Mouse (Mus musculus): ENCODE data around the gene Cxcl17.

Gene Cxcl17

DNA sequence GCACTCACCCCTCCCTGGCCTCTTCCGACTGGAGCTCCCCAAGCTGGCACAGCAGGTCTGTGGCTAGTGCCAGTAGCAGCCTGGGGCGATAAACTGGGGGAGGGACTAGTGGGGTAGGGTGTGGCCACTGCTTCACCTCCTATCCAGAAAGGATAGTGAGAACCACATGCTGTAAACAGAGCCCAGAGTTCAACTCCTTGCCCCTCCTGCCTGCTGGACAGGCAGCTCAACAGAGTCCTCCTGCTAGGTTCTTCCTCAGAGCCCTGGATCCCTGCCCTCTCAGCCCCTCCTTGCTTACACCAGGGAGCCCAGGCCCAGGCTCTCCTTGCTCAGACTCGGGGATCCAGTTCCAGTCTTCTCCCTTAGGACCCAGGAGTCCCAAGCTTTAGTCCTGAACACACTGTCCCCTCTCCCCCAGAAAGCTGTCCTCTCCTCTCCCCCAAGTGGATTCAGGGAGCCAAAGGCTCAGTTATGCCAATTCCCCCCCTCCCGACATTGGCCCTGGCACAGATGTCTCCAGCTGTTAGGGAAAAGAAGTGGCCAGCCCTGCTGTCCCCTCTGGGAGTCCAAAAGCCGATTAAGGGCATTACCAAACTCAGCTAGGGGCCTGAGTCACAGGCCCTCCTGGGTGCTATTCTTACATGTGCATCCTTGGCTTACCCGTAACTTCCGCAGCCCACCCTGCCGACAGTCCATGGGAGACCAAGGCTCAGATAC is 22.5 kb downstream of the Cxcl17 start:
- DNase-seq, result peak; percentile 84 to 89

GRCm38 (mm10) chr7:25388916-25389315 is 23.8 kb downstream of the Cxcl17 start:
- DNase-seq, result peak in 1 of 2 experiments; percentile 49

DNA sequence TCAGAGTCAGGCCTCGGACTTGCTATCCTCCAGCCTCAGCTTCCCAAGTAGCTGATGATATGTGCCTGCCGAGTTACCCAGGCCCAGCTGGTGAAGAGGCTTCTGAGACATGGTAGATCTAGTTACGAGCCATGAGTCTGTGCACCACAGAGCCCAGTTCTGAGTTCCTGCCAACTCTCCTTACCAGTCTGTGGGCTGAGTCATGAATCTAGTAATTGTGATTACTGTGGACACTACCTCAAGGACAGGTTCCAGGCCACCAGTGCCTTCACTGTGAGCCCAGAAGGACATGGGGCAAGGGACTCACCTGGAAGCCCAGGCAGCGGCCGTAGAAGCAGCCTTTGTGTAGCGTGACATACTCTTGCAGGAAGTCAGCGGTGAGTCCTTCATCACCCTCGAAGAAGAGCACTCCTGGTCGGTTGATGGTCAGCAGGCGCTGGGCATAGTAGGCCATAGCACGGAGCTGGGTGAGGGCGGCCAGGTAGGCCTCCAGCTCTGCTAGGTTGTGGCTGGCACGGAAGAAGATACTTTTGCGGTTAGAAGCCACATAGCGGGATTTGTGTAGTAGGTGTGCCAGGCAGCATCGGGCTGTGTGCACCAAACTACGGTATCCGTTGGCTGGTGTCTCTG is 24.8 kb downstream of the Cxcl17 start:
- DNase-seq, result no peak

DNA sequence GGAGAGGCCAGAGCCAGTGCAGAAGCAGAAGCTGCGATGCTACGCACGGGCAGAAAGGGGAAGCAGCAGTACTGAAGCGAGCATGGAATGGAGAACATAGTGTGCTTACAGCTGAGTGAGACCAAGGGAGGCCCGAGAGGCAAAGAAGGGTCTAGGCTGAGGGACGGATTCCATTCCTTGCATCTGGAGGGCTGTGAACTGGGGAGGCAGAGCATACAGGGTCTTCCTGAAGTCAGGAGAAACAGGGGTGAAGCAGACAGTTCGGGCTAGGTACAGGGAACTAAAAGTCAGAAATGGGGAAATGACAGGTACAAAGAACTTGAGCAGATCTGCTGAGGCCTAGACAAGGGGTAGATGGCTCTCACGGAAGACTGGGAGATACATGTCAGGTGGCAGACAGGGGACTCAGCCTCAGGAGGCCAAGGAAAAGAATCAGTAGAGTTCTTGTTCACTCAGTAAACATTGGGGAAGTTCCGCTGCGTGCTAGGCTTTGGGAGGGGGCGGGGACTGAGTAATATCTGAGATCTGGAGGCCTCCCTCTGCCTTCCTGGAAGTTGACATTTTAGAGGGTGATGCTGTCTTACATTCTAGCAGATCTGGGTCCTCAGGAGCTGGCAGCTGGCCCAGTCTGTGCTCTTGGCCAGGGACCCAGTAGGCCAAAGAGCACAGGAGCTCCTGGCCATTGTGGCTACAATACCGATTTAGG is 26.7 kb downstream of the Cxcl17 start:
- peak; percentile 91 to 94 for DNase-seq

DNA sequence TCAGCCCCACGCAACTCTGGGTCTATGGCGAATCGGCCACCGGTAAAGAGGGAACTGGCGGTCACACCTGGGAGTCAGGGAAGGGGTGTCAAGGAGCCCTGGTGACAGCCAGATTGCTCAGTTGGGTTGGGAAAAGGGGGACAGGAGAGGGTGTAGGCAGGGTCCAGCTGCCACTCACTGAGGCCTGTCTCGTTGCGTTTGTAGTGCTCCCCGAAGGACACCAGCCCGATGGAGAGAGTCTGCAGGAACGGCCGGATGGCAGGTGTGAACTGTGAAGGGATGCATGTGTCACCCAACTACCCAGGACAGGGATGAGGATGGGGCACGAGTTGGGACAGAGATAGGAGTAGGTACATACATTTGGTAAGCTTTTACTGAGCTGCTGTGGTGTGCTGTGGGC is 27.4 kb downstream of the Cxcl17 start:
- DNase-seq, result no peak

DNA sequence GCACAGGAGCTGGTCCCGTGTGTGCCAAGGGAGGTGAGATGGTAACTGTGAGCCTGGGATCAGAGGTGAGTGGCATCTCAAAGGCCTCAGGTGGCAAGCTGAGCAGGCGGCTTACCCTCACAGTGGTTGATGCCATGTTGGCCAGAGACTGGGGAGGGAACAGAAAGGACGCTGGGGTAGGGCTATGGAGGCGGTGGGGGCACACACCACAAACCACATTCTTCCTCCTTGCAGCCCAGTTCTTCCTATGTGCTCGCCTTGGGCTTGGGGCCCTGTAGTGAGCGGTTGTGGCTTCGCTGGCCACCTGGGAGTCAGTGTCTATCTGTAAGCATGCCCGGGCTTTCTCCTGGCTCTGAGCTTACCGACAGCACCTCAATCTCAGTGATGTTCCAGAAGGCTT is 27.9 kb downstream of the Cxcl17 start:
- no peak for DNase-seq

GRCm38 (mm10) chr7:25384318-25384717 is 28.4 kb downstream of the Cxcl17 start:
- DNase-seq, result no peak

GRCm38 (mm10) chr7:25383891-25384290 is 28.8 kb downstream of the Cxcl17 start:
- no peak for DNase-seq

GRCm38 (mm10) chr7:25383385-25383784 is 29.3 kb downstream of the Cxcl17 start:
- DNase-seq, result no peak

GRCm38 (mm10) chr7:25382541-25382940 is 30.1 kb downstream of the Cxcl17 start:
- no peak for DNase-seq

GRCm38 (mm10) chr7:25381284-25381680 is 31.4 kb downstream of the Cxcl17 start:
- peak in 1 of 2 experiments; percentile 47 for DNase-seq

DNA sequence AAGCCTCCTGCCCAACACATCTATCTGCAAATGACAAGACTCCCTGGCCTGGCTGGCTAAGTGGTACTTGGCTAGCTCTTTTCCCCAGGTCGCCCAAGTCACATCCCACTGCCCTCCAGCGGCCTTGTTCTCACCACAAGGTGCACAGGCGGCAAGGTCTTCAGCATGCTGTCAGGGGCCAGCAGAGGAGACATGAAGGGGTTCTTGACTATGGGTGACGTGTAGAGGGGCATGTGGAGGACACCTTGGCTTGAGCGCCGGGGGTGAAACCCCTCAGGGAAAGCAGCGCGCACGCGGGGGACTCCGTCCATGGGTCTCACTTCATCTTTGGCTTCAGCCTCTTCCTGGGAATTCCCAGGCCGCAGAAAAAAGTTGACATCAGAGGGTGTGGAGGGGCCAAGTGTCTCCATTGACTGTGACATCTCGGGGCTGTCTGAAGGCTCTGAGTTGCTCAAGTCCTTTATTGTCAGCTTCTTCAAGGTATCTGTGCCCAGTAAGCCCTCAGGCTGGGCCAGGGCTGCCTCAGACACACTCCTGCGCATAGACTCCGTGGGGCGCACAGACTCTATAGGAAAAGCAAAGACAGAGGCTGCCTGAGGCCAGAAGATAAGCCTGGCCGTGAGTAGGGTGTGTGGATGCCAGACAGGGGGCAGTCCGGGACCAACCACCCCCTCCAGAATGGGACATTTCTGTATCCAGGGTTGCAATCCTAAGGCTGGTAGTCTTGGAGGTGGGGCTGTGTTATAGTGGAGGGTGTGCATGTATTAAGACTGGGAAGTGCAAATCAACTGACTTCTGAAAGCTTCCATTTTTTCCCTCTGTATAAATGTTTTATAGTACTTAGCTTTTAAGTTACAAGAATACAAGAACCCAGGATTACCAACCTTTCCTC is 32.0 kb downstream of the Cxcl17 start:
- no peak for DNase-seq

GRCm38 (mm10) chr7:25379551-25380351 is 32.9 kb downstream of the Cxcl17 start:
- peak in 1 of 2 experiments; percentile 62 for DNase-seq

GRCm38 (mm10) chr7:25378181-25379100 is 34.2 kb downstream of the Cxcl17 start:
- DNase-seq, result no peak

DNA sequence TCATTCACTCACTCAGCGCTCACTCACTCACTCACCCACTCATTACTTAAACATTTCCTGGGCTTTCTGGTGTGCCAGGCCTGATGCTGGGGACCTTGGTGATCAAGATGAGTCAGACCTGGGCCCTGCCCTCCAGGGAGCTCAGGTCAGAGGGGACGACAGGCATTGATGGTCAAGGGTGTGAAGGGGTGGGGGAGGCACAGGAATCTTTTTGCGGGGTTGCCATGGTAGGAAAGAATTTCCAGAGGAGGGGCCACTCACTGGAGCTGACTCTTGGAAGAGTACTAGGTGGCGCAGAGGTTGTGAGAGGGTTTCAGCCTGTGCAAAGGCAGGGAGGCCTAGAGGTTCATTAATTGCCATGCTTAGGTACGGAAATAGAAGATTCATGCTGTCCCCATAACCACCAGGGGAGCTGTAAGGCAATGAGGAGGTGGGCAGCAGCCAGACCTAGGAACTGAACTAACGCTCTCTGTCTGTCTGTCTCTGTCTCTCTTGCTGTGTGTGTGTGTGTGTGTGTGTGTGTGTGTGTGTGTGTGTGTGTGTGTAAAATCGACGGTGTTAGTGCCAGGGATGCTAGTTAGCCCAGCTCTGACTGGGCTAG is 35.5 kb downstream of the Cxcl17 start:
- peak in 1 of 2 experiments; percentile 58 for DNase-seq

DNA sequence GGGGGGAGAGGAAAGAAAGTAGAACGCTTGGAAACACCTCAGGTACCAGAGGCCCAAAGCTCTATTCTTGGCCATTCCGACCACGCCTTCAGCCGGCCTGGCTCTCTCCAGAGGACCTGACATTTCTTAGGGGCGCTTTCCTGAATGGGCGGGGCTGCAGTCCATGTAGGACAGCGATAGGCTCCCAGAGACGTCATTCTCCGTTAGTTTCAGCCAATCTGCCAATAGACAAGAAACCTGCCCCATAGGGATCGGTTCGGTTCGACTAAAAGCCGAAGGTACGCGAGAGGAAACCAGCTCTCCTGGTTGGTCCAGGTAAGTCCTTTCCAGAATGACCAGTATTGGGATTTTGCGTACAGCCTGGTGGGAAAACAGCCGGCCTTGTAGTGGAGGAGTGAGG is 36.1 kb downstream of the Cxcl17 start:
- peak; percentile 95 to 96 for DNase-seq

GRCm38 (mm10) chr7:25372441-25372840 is 40.2 kb downstream of the Cxcl17 start:
- DNase-seq, result peak; percentile 75 to 88

DNA sequence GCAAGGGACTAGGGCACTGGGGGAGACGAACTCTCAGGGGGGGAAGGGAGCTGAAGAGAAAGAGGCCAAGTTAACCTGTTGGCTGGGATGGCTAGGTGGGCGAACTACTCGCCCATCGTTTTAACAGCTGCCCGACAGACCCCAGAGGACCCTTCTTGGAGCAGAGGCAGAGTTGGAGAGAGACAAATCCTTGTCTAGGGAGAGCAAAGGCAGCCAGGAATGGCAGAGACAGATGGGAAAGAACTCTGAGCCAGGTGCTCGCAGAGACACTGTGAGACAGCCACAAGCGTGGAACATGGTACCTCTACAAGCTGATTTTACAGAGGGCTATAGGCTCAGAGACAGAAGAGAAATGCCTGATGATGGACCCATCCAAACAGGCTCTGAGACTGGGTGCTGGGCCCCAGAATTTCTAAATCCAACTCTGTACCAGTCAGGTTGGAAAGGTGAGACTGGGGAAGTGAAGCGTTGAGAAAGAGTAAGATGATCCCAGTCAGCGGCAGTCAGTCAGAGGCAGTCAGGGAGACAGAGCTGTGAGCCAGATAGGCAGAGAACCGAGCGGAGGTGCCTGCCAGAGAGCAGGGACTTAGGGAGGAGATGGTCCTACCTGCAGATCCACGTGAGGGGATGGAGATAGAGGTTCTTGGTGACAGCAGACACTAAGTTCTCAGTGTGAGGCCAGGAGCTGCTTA is 43.5 kb downstream of the Cxcl17 start, which contains the start of gene Cnfn:
TSS of gene Cnfn (minus strand) at position 667 of the 692 bp plus-strand sequence.
- DNase-seq, result no peak

DNA sequence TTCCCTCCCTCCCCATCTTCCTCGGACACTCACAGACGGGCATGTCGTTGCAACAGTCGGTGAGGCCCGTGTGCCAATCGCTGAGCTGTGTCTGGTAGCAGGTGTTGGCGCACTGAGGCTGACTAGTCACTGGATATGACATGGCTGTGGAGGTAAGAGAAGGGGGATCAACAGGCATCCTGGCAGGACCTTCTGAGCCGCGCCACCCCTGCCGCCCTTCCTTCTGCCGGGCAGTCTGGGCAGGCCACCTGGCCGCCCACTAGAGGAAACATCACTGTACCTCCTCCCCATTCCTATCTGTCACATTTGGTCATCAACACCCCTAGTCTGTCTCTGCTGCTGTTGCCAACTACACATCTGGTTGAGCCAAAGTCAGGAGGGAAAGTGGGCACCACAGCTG is 44.4 kb downstream of the Cxcl17 start:
- no peak for DNase-seq
